Mouse (Mus musculus) MEL (cell line): Measurements from ENCODE around the gene Odaph. TPM values are rescaled to one million over a fixed set of nuclear protein-coding genes. Genes with fewer than 3 reads are reported as not detected.
A peak's percentile ranks its signal among the peaks of the same experiment; 100 is the strongest.

ENCODE experiments used
- DNase-seq: peaks from one replicate; pipeline ENCODE4 v3.0.0; 2011; ENCODE audit warnings: low read depth, low spot score
- H3K27ac ChIP-seq: 2 replicates; pipeline ENCODE4 v1.5.1; 2012; ENCODE audit warnings: low read depth, mild to moderate bottlenecking, control low read depth, low read length, moderate library complexity; ENCODE audit not compliant: control insufficient read depth
- H3K27me3 ChIP-seq, 2 experiments: fragments of 150-350 bp in 1 of 2; sonication (generic) in 1 of 2; 2 replicates each; pipeline ENCODE4 v1.6.1; 2012; ENCODE audit warnings: low read length in 2 of 2, mild to moderate bottlenecking in 2 of 2, improper control_type of control experiment in 1 of 2, moderate library complexity in 1 of 2; ENCODE audit not compliant: insufficient read depth in 2 of 2, control insufficient read depth in 1 of 2
- H3K36me3 ChIP-seq, 2 experiments: 2 replicates each; pipeline ENCODE4 v1.6.1; 2012 to 2014; ENCODE audit warnings: low read length in 2 of 2, improper control_type of control experiment in 1 of 2, inconsistent platforms in 1 of 2, mild to moderate bottlenecking in 1 of 2; ENCODE audit not compliant: insufficient read depth in 2 of 2, control insufficient read depth in 1 of 2
- H3K4me1 ChIP-seq, 2 experiments: fragments of 150-350 bp in 1 of 2; sonication (generic) in 1 of 2; 2 replicates each; pipeline ENCODE4 v1.6.1; 2012; ENCODE audit warnings: low read length in 2 of 2, improper control_type of control experiment in 1 of 2, mild to moderate bottlenecking in 1 of 2; ENCODE audit not compliant: insufficient read depth in 2 of 2, control insufficient read depth in 1 of 2
- H3K4me3 ChIP-seq, 2 experiments: fragments of 150-350 bp in 1 of 2; sonication (generic) in 1 of 2; 2 replicates each; pipeline ENCODE4 v1.5.1; 2012; ENCODE audit warnings: low read depth in 2 of 2, low read length in 2 of 2, mild to moderate bottlenecking in 2 of 2, moderate library complexity in 2 of 2, control low read depth in 1 of 2, improper control_type of control experiment in 1 of 2; ENCODE audit not compliant: control insufficient read depth in 1 of 2, insufficient read depth in 1 of 2
- H3K79me2 ChIP-seq: 2 replicates; pipeline ENCODE4 v1.6.1; 2012; ENCODE audit warnings: mild to moderate bottlenecking, low read length, moderate library complexity; ENCODE audit not compliant: control insufficient read depth, poor library complexity, insufficient read depth
- H3K9ac ChIP-seq: 2 replicates; pipeline ENCODE4 v1.6.1; 2012; ENCODE audit warnings: low read depth, mild to moderate bottlenecking, control low read depth, low read length, moderate library complexity; ENCODE audit not compliant: control insufficient read depth, poor library complexity, severe bottlenecking
- H3K9me3 ChIP-seq: fragments of 150-350 bp; sonication (generic); replicated peaks from 2 replicates; pipeline ENCODE4 v1.6.1; 2012; ENCODE audit warnings: mild to moderate bottlenecking, low read length, improper control_type of control experiment, moderate library complexity; ENCODE audit not compliant: insufficient read depth
- BHLHE40 ChIP-seq: IDR thresholded peaks from 2 replicates; pipeline ENCODE4 v1.6.1; 2012; ENCODE audit warnings: low read depth, mild to moderate bottlenecking, inconsistent platforms, low read length, improper control_type of control experiment, borderline replicate concordance
- CHD2 ChIP-seq: IDR thresholded peaks from 2 replicates; pipeline ENCODE4 v1.6.1; 2011; ENCODE audit warnings: low read length, improper control_type of control experiment
- E2F4 ChIP-seq: IDR thresholded peaks from 2 replicates; pipeline ENCODE4 v1.6.1; 2011; ENCODE audit warnings: low read depth, low read length, improper control_type of control experiment, borderline replicate concordance
- ELF1 ChIP-seq: IDR thresholded peaks from 2 replicates; pipeline ENCODE4 v1.6.1; 2014; ENCODE audit warnings: low read depth, mild to moderate bottlenecking, inconsistent platforms, low read length, improper control_type of control experiment, moderate library complexity
- EP300 ChIP-seq, 2 experiments: IDR thresholded peaks; 2 replicates each; pipeline ENCODE4 v1.6.1; 2011; ENCODE audit warnings: improper control_type of control experiment in 2 of 2, low read length in 2 of 2, low read depth in 1 of 2, mild to moderate bottlenecking in 1 of 2
- ETS1 ChIP-seq: IDR thresholded peaks from 2 replicates; pipeline ENCODE4 v1.6.1; 2012; ENCODE audit warnings: low read depth, mild to moderate bottlenecking, inconsistent platforms, low read length, improper control_type of control experiment, moderate library complexity
- GABPA ChIP-seq: IDR thresholded peaks from 2 replicates; pipeline ENCODE4 v1.6.1; 2012; ENCODE audit warnings: low read depth, mild to moderate bottlenecking, inconsistent platforms, low read length, improper control_type of control experiment, moderate library complexity
- GATA1 ChIP-seq: IDR thresholded peaks from 2 replicates; pipeline ENCODE4 v1.6.1; 2011; ENCODE audit warnings: low read depth, low read length, improper control_type of control experiment
- HCFC1 ChIP-seq: IDR thresholded peaks from 2 replicates; pipeline ENCODE4 v1.6.1; 2012; ENCODE audit warnings: low read depth, mild to moderate bottlenecking, inconsistent platforms, low read length, improper control_type of control experiment, moderate library complexity
- JUND ChIP-seq: IDR thresholded peaks from 2 replicates; pipeline ENCODE4 v1.6.1; 2011; ENCODE audit warnings: low read depth, mild to moderate bottlenecking, improper control_type of control experiment, low read length
- KAT2A ChIP-seq: conservative IDR thresholded peaks from 2 replicates; pipeline ENCODE4 v1.6.1; 2012; ENCODE audit warnings: low read depth, low read length, improper control_type of control experiment, inconsistent platforms
- MAX ChIP-seq: IDR thresholded peaks from 2 replicates; pipeline ENCODE4 v1.6.1; 2011; ENCODE audit warnings: low read length, improper control_type of control experiment
- MAZ ChIP-seq: IDR thresholded peaks from 2 replicates; pipeline ENCODE4 v1.6.1; 2012; ENCODE audit warnings: low read depth, mild to moderate bottlenecking, inconsistent platforms, low read length, improper control_type of control experiment
- MEF2A ChIP-seq: IDR thresholded peaks from 2 replicates; pipeline ENCODE4 v1.6.1; 2014; ENCODE audit warnings: low read depth, mild to moderate bottlenecking, inconsistent platforms, low read length, improper control_type of control experiment; ENCODE audit not compliant: poor library complexity, insufficient replicate concordance, severe bottlenecking; ENCODE audit errors: extremely low read depth
- MYB ChIP-seq: IDR thresholded peaks from 2 replicates; pipeline ENCODE4 v1.6.1; 2011; ENCODE audit warnings: mild to moderate bottlenecking, low read depth, low read length, improper control_type of control experiment
- MYC ChIP-seq: IDR thresholded peaks from 2 replicates; pipeline ENCODE4 v1.6.1; 2011; ENCODE audit warnings: low read depth, mild to moderate bottlenecking, low read length, improper control_type of control experiment, moderate library complexity
- NELFE ChIP-seq: IDR thresholded peaks from 2 replicates; pipeline ENCODE4 v1.6.1; 2011; ENCODE audit warnings: low read depth, low read length, improper control_type of control experiment
- NRF1 ChIP-seq: IDR thresholded peaks from 2 replicates; pipeline ENCODE4 v1.6.1; 2014; ENCODE audit warnings: low read depth, mild to moderate bottlenecking, inconsistent platforms, low read length, improper control_type of control experiment, moderate library complexity; ENCODE audit not compliant: poor library complexity, insufficient read depth, severe bottlenecking
- POLR2AphosphoS2 ChIP-seq: IDR thresholded peaks from 2 replicates; pipeline ENCODE4 v1.6.1; 2011; ENCODE audit warnings: low read length, improper control_type of control experiment
- RAD21 ChIP-seq: IDR thresholded peaks from 2 replicates; pipeline ENCODE4 v1.6.1; 2011; ENCODE audit warnings: mild to moderate bottlenecking, low read depth, low read length, improper control_type of control experiment
- RCOR1 ChIP-seq: IDR thresholded peaks from 2 replicates; pipeline ENCODE4 v1.6.1; 2012; ENCODE audit warnings: low read depth, mild to moderate bottlenecking, inconsistent platforms, low read length, improper control_type of control experiment
- SIN3A ChIP-seq: IDR thresholded peaks from 2 replicates; pipeline ENCODE4 v1.6.1; 2012; ENCODE audit warnings: low read length, improper control_type of control experiment, inconsistent platforms
- SMC3 ChIP-seq: IDR thresholded peaks from 2 replicates; pipeline ENCODE4 v1.6.1; 2011; ENCODE audit warnings: low read depth, low read length, improper control_type of control experiment
- TAL1 ChIP-seq: IDR thresholded peaks from 2 replicates; pipeline ENCODE4 v1.6.1; 2012; ENCODE audit warnings: mild to moderate bottlenecking, inconsistent platforms, low read length, moderate library complexity, mixed read lengths
- TBP ChIP-seq: IDR thresholded peaks from 2 replicates; pipeline ENCODE4 v1.8.0; 2011; ENCODE audit warnings: low read depth, low read length, improper control_type of control experiment
- TCF12 ChIP-seq: IDR thresholded peaks from 2 replicates; pipeline ENCODE4 v1.6.1; 2014; ENCODE audit warnings: low read depth, mild to moderate bottlenecking, inconsistent platforms, low read length, improper control_type of control experiment, moderate library complexity
- USF1 ChIP-seq: IDR thresholded peaks from 2 replicates; pipeline ENCODE4 v1.6.1; 2014; ENCODE audit warnings: low read depth, mild to moderate bottlenecking, inconsistent platforms, low read length, improper control_type of control experiment, moderate library complexity
- USF2 ChIP-seq, 2 experiments: IDR thresholded peaks; 2 replicates each; pipeline ENCODE4 v1.6.1; 2011 to 2012; ENCODE audit warnings: improper control_type of control experiment in 2 of 2, low read length in 2 of 2, borderline replicate concordance in 1 of 2, inconsistent platforms in 1 of 2, low read depth in 1 of 2, mild to moderate bottlenecking in 1 of 2; ENCODE audit not compliant: insufficient read depth in 1 of 2
- ZC3H11A ChIP-seq: IDR thresholded peaks from 2 replicates; pipeline ENCODE4 v1.6.1; 2012; ENCODE audit warnings: low read depth, mild to moderate bottlenecking, inconsistent platforms, low read length, improper control_type of control experiment
- ZKSCAN1 ChIP-seq: IDR thresholded peaks from 2 replicates; pipeline ENCODE4 v1.6.1; 2012; ENCODE audit warnings: low read depth, mild to moderate bottlenecking, inconsistent platforms, low read length, improper control_type of control experiment, moderate library complexity
- ZNF384 ChIP-seq: IDR thresholded peaks from 2 replicates; pipeline ENCODE4 v1.6.1; 2012; ENCODE audit warnings: low read depth, mild to moderate bottlenecking, inconsistent platforms, low read length, improper control_type of control experiment
- polyA plus RNA-seq, 2 experiments: library from polyadenylated mRNA; stranded (reverse) in 1 of 2; unstranded in 1 of 2; fragments of >175 nt in 1 of 2; fragments of >200 nt in 1 of 2; gene quantifications; 2 replicates each; pipeline versions ENCODE4 v1.2.1 to v1.2.4; 2012; ENCODE audit warnings: low replicate concordance in 2 of 2, low read depth in 1 of 2; ENCODE audit not compliant: insufficient read length in 2 of 2, insufficient read depth in 1 of 2, missing spikeins in 1 of 2
- total RNA-seq: library from RNA; depleted of rRNA; stranded (reverse); fragments of 300-350 nt; gene quantifications from 2 replicates; pipeline ENCODE4 v1.2.3, GENCODE M21; 2012

The Odaph gene
- total and polyA plus RNA-seq, 3 experiments = 0.27 to 0.65 TPM; not detected in 1

DNA sequence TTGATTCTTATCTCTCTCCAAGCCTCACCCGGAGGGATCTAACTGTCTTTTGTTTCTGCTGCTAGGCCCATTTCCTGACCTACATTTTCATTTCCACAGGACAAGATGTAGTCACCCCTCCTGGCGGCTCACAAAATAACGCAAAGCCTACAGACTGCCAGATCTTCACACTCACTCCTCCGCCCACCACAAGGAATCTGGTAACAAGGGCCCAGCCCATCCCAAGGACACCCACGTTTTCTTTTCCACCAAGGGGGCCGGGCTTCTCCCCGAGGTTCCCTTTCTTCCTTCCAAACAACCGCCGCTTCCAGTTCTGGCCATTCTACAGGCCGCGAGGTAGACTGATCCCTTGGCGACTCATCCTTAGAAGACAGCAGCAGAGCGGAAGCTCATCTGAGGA is 7.3 kb downstream of the Odaph start:
- no peak for TF ChIP-seq NRF1
- TF ChIP-seq EP300 (IDR thresholded peaks at IDR 0.05; ENCODE audit: low read depth in 1 of 2, low read length in 2 of 2) = no peak
- no peak for TF ChIP-seq KAT2A
- no peak for TF ChIP-seq SIN3A
- TF ChIP-seq HCFC1 = no peak
- TF ChIP-seq ZNF384 = no peak
- TF ChIP-seq POLR2AphosphoS2 = no peak
- no peak for TF ChIP-seq CHD2
- TF ChIP-seq USF2 (IDR thresholded peaks at IDR 0.05; ENCODE audit: borderline replicate concordance in 1 of 2, insufficient read depth in 1 of 2, low read depth in 1 of 2, low read length in 2 of 2) = no peak
- TF ChIP-seq USF1 = no peak
- no peak for TF ChIP-seq TCF12
- no peak for TF ChIP-seq BHLHE40
- TF ChIP-seq MEF2A = no peak
- H3K36me3 ChIP-seq = peaks cover 0 to 15% of the 10 kb centered on the region in 2 experiments; a peak in 2 of 4 replicates
- DNase-seq = no peak
- H3K9ac ChIP-seq = no peak overlapping the region
- no peak overlapping the region for H3K27ac ChIP-seq
- H3K27me3 ChIP-seq = no peaks in the 10 kb centered on the region
- H3K4me3 ChIP-seq = no peak overlapping the region
- peaks cover 4 to 21% of the 10 kb centered on the region in 2 experiments; a peak in 3 of 4 replicates for H3K4me1 ChIP-seq
- no peaks in the 10 kb centered on the region for H3K79me2 ChIP-seq
- no peaks in the 10 kb centered on the region for H3K9me3 ChIP-seq

DNA sequence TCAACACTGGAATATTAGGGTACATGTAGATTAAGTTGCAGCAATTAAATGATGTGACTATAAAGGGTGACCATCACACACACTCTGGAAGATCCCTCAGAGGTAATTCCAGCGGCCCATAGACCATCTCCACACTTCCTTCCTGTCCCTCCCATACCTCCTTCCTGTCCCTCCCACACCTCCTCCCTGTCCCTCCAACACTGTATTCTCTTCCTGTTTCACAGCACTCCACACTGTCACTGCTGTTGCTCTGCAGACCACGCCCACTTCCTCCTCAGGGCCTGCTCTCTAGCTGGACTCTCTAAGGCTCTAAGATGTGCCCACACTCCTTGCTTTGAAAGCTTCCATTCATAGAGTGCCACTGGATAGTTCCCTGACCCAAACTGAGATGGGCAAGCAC is 13.5 kb downstream of the Odaph start:
- H3K27me3 ChIP-seq = no peaks in the 10 kb centered on the region
- peaks cover 0 to 10% of the 10 kb centered on the region in 2 experiments; a peak in 2 of 4 replicates for H3K4me1 ChIP-seq
- H3K27ac ChIP-seq = peak overlapping the region; percentile 35
- H3K4me3 ChIP-seq = peak overlapping the region in 1 of 2 experiments; percentile 9; a peak in 2 of 4 replicates
- peak; percentile 92 for DNase-seq
- no peak overlapping the region for H3K9ac ChIP-seq
- H3K9me3 ChIP-seq = no peaks in the 10 kb centered on the region
- H3K36me3 ChIP-seq = peaks cover 0 to 5% of the 10 kb centered on the region in 2 experiments; a peak in 2 of 4 replicates
- H3K79me2 ChIP-seq = no peaks in the 10 kb centered on the region
- TF ChIP-seq ELF1 (peak; percentile 84), MYC (peak; percentile 54; the same call in 1 of the 2 replicates), GATA1 (no peak), GABPA (no peak), HCFC1 (peak; percentile 58; the same call in 1 of the 2 replicates), CHD2 (no peak), MAX (no peak), RCOR1 (no peak), EP300 (IDR thresholded peaks at IDR 0.05; ENCODE audit: low read depth in 1 of 2, low read length in 2 of 2) (peak in 1 of 2 experiments; percentile 43; a peak in 2 of 4 replicates), POLR2AphosphoS2 (0 out of 2 replicates have a peak, but pooled peaks have one; percentile 34), ETS1 (no peak), ZKSCAN1 (no peak), E2F4 (no peak), MYB (no peak), USF2 (IDR thresholded peaks at IDR 0.05; ENCODE audit: borderline replicate concordance in 1 of 2, insufficient read depth in 1 of 2, low read depth in 1 of 2, low read length in 2 of 2) (no peak), MEF2A (no peak), NELFE (peak; percentile 50), BHLHE40 (no peak), JUND (no peak), TAL1 (no peak), SMC3 (no peak), TBP (peak; percentile 58; the same call in 1 of the 2 replicates), ZC3H11A (no peak), MAZ (no peak), RAD21 (no peak)
